Mouse (Mus musculus) stomach, embryonic 14.5 days (tissue): ENCODE measurements around the gene Elmo2. TPM values are rescaled to one million over a fixed set of nuclear protein-coding genes. Genes with fewer than 3 reads are reported as not detected.

Experiments
- ATAC-seq: fragments of 200-750 bp; cut with Nextera tagmentation; 2 replicates; pipeline ENCODE4 v1.8.0; 2017; ENCODE audit warnings: low read depth, moderate TSS enrichment; ENCODE audit not compliant: insufficient number of reproducible peaks, insufficient read depth, low FRiP score
- H3K27ac ChIP-seq: fragments of 300-500 bp; sonication (generic); 2 replicates; pipeline ENCODE4 v1.5.1; 2014; ENCODE audit warnings: mild to moderate bottlenecking, low read length, moderate library complexity, mixed read lengths
- H3K27me3 ChIP-seq: fragments of 300-500 bp; sonication (generic); 2 replicates; pipeline ENCODE4 v1.6.1; 2014; ENCODE audit warnings: low read length, control low read depth, mixed read lengths; ENCODE audit not compliant: control insufficient read depth, insufficient read depth
- H3K36me3 ChIP-seq: fragments of 300-500 bp; sonication (generic); 2 replicates; pipeline ENCODE4 v1.6.1; 2014; ENCODE audit warnings: mild to moderate bottlenecking, control low read depth, low read length, moderate library complexity, mixed read lengths; ENCODE audit not compliant: control insufficient read depth, insufficient read depth
- H3K4me1 ChIP-seq: fragments of 300-500 bp; sonication (generic); 2 replicates; pipeline ENCODE4 v1.6.1; 2014; ENCODE audit warnings: low read length, control low read depth, mixed read lengths; ENCODE audit not compliant: control insufficient read depth, insufficient read depth
- H3K4me2 ChIP-seq: fragments of 300-500 bp; sonication (generic); replicated peaks from 2 replicates; pipeline ENCODE4 v1.6.1; 2014; ENCODE audit warnings: low read depth, low read length, control low read depth
- H3K4me3 ChIP-seq: fragments of 300-500 bp; sonication (generic); 2 replicates; pipeline ENCODE4 v1.5.1; 2014; ENCODE audit warnings: low read depth, low read length, control low read depth
- H3K9ac ChIP-seq: fragments of 300-500 bp; sonication (generic); replicated peaks from 2 replicates; pipeline ENCODE4 v1.6.1; 2014; ENCODE audit warnings: low read depth, mild to moderate bottlenecking, control low read depth, low read length, moderate library complexity, mixed read lengths
- H3K9me3 ChIP-seq: fragments of 300-500 bp; sonication (generic); 2 replicates; pipeline ENCODE4 v1.6.1; 2016; ENCODE audit warnings: low read depth, low read length, control low read depth; ENCODE audit not compliant: control insufficient read depth
- WGBS: fragments of 180-500 bp; shearing (Covaris S2); extraction: QIAGEN DNeasy Blood & Tissue Kit; methylation state at CpG from one replicate; pipeline ENCODE4 v1.1.7; 2014; 5-methylcytosine and 5-hydroxymethylcytosine counted together
- polyA plus RNA-seq: library from polyadenylated mRNA; unstranded; fragments of >200 nt; fragmentation: Nextera tagmentation; extraction: Ambion mirVana; gene quantifications from 2 replicates; pipeline ENCODE4 v1.2.1, GENCODE M21; 2014

The Elmo2 gene
- polyA plus RNA-seq, 1 experiment from 2014 or later, result 77.8 TPM

GRCm38 (mm10) chr2:165300424-165300823 is 25.9 kb downstream of the Elmo2 start:
- 80% methylated on average over 8 of the region's 8 CpGs for WGBS
- Histone ChIP-seq H3K4me2 (no peak overlapping the region), H3K9me3 (peaks cover 4% of the 10 kb centered on the region; the same call in 1 of the 2 replicates), H3K27me3 (no peaks in the 10 kb centered on the region), H3K4me3 (no peak overlapping the region), H3K4me1 (no peaks in the 10 kb centered on the region), H3K36me3 (peaks cover 46% of the 10 kb centered on the region), H3K27ac (no peak overlapping the region), H3K9ac (no peak overlapping the region)
- ATAC-seq, result no peak

GRCm38 (mm10) chr2:165297429-165297828 is 28.9 kb downstream of the Elmo2 start:
- H3K27me3 ChIP-seq, result no peaks in the 10 kb centered on the region
- H3K9me3 ChIP-seq, result no peaks in the 10 kb centered on the region
- no peak for ATAC-seq
- no peaks in the 10 kb centered on the region for H3K4me1 ChIP-seq
- H3K27ac ChIP-seq, result no peak overlapping the region
- H3K4me3 ChIP-seq, result no peak overlapping the region
- H3K36me3 ChIP-seq, result peaks cover 42% of the 10 kb centered on the region
- WGBS, result 86% methylated on average over 11 of the region's 11 CpGs
- H3K9ac ChIP-seq, result no peak overlapping the region
- no peak overlapping the region for H3K4me2 ChIP-seq

- Histone ChIP-seq H3K9me3 (no peaks in the 10 kb centered on the region), H3K27ac (no peak overlapping the region), H3K27me3 (no peaks in the 10 kb centered on the region), H3K36me3 (peaks cover 47% of the 10 kb centered on the region), H3K4me1 (no peaks in the 10 kb centered on the region), H3K4me3 (no peak overlapping the region), H3K9ac (no peak overlapping the region), H3K4me2 (no peak overlapping the region)
- WGBS, result 86% methylated on average over 18 of the region's 18 CpGs
- no peak for ATAC-seq
These were observed 29.7 kb downstream of the Elmo2 start for GRCm38 (mm10) chr2:165296571-165296970.

- no peaks in the 10 kb centered on the region for H3K9me3 ChIP-seq
- H3K4me3 ChIP-seq, result peak overlapping the region; percentile 64
- peak overlapping the region; percentile 86 for H3K4me2 ChIP-seq
- H3K27me3 ChIP-seq, result no peaks in the 10 kb centered on the region
- H3K4me1 ChIP-seq, result peaks cover 9% of the 10 kb centered on the region; the same call in 1 of the 2 replicates
- WGBS, result 66% methylated on average over 18 of the region's 18 CpGs
- peak overlapping the region; percentile 57; the same call in 1 of the 2 replicates for H3K9ac ChIP-seq
- H3K27ac ChIP-seq, result peak overlapping the region; percentile 68; the same call in 1 of the 2 replicates
- peaks cover 22% of the 10 kb centered on the region for H3K36me3 ChIP-seq
- no peak for ATAC-seq
These were observed 37.8 kb downstream of the Elmo2 start for GRCm38 (mm10) chr2:165288315-165289031.

GRCm38 (mm10) chr2:165287202-165287984 is 38.9 kb downstream of the Elmo2 start, which contains the start of gene Slc35c2:
Gene Slc35c2, minus strand, starts transcription at chr2:165287869.
- Histone ChIP-seq H3K9ac (peak within 1 kb of the TSS; percentile 57), H3K9me3 (no peaks in the 10 kb centered on the region), H3K27me3 (no peaks in the 10 kb centered on the region), H3K4me1 (peaks cover 9% of the 10 kb centered on the region; the same call in 1 of the 2 replicates), H3K4me3 (peak within 1 kb of the TSS; percentile 64), H3K36me3 (peaks cover 24% of the 10 kb centered on the region), H3K4me2 (peak within 1 kb of the TSS; percentile 86), H3K27ac (peak within 1 kb of the TSS; percentile 68; the same call in 1 of the 2 replicates)
- under 1% methylated on average over 49 of the region's 49 CpGs for WGBS
- peak; percentile 92 for ATAC-seq

- H3K9me3 ChIP-seq, result no peaks in the 10 kb centered on the region
- H3K9ac ChIP-seq, result peak overlapping the region; percentile 57
- no peaks in the 10 kb centered on the region for H3K27me3 ChIP-seq
- H3K36me3 ChIP-seq, result peaks cover 18% of the 10 kb centered on the region
- ATAC-seq, result no peak
- H3K4me1 ChIP-seq, result peaks cover 9% of the 10 kb centered on the region; the same call in 1 of the 2 replicates
- H3K4me2 ChIP-seq, result peak overlapping the region; percentile 86
- peak overlapping the region; percentile 64 for H3K4me3 ChIP-seq
- no peak overlapping the region for H3K27ac ChIP-seq
- 59% methylated on average over 18 of the region's 18 CpGs for WGBS
These were observed 39.7 kb downstream of the Elmo2 start for GRCm38 (mm10) chr2:165286361-165287201.

GRCm38 (mm10) chr2:165285621-165286020 is 40.7 kb downstream of the Elmo2 start:
- no peaks in the 10 kb centered on the region for H3K27me3 ChIP-seq
- no peaks in the 10 kb centered on the region for H3K9me3 ChIP-seq
- ATAC-seq, result no peak
- peaks cover 13% of the 10 kb centered on the region for H3K36me3 ChIP-seq
- WGBS, result 85% methylated on average over 8 of the region's 8 CpGs
- no peak overlapping the region for H3K27ac ChIP-seq
- H3K4me2 ChIP-seq, result no peak overlapping the region
- H3K4me1 ChIP-seq, result peaks cover 9% of the 10 kb centered on the region; the same call in 1 of the 2 replicates
- no peak overlapping the region for H3K9ac ChIP-seq
- no peak overlapping the region for H3K4me3 ChIP-seq

GRCm38 (mm10) chr2:165285034-165285433 is 41.2 kb downstream of the Elmo2 start:
- Histone ChIP-seq H3K9me3 (no peaks in the 10 kb centered on the region), H3K36me3 (peaks cover 7% of the 10 kb centered on the region), H3K27me3 (no peaks in the 10 kb centered on the region), H3K4me3 (no peak overlapping the region), H3K9ac (no peak overlapping the region), H3K4me2 (no peak overlapping the region), H3K4me1 (peaks cover 9% of the 10 kb centered on the region; the same call in 1 of the 2 replicates), H3K27ac (no peak overlapping the region)
- no peak for ATAC-seq
- WGBS, result 68% methylated on average over 3 of the region's 3 CpGs
